Mouse (Mus musculus): Measurements from ENCODE around the gene Sh2d1b2.

DNA sequence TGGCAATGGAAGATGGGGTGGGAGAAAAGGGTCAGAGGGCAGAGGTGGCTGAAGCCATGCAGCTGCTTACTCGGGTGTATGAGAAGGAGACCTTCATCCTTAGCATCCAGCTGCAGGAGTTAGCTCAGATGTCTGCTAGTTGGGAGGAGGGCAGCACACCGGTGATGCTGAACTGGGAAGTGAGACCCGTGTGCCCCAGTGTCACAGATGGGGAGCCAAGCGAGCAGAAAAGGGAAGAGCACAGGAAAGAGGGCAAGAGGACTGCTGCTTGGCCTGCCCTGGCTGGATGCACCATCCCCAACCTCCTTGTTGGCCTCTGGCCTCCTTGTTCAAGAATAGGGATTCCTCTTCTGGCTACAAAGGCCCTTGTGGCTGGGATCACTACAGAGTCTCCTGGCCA lies 66.9 kb downstream of the Sh2d1b2 start:
- no peak for TF ChIP-seq CTCF (IDR thresholded peaks at IDR 0.05; ENCODE audit: extremely low read depth, insufficient read depth, low read length)
- TF ChIP-seq POLR2A (IDR thresholded peaks at IDR 0.05; ENCODE audit: extremely low read depth, insufficient read depth, low read length): no peak

All from cortical plate, adult 2 months (tissue).